Mouse (Mus musculus) thymus, adult 2 months (tissue): Measurements from ENCODE around the gene Tfpi2. TPM values are rescaled to one million over a fixed set of nuclear protein-coding genes. Genes with fewer than 3 reads are reported as not detected.

Experiments used
- DNase-seq: peaks from one replicate; pipeline ENCODE4 v3.0.0; 2021
- H3K27ac ChIP-seq: fragments of 200-500 bp; 2 replicates; pipeline ENCODE4 v1.5.1; 2012; ENCODE audit warnings: low read length, control low read depth; ENCODE audit not compliant: control insufficient read depth, insufficient read depth
- H3K27me3 ChIP-seq: fragments of 200-500 bp; 2 replicates; pipeline ENCODE4 v1.6.1; 2012; ENCODE audit warnings: mild to moderate bottlenecking, low read length, moderate library complexity, mixed read lengths; ENCODE audit not compliant: control insufficient read depth, insufficient read depth
- H3K36me3 ChIP-seq: fragments of 200-500 bp; 2 replicates; pipeline ENCODE4 v1.6.1; 2012; ENCODE audit warnings: mild to moderate bottlenecking, low read length, moderate library complexity; ENCODE audit not compliant: control insufficient read depth, insufficient read depth
- H3K4me1 ChIP-seq: fragments of 200-500 bp; replicated peaks from 2 replicates; pipeline ENCODE4 v1.6.1; 2012; ENCODE audit warnings: low read length; ENCODE audit not compliant: control insufficient read depth, insufficient read depth
- H3K4me3 ChIP-seq: fragments of 200-500 bp; 2 replicates; pipeline ENCODE4 v1.5.1; 2012; ENCODE audit warnings: mild to moderate bottlenecking, low read length, control low read depth, moderate library complexity; ENCODE audit not compliant: control insufficient read depth, insufficient read depth
- CTCF ChIP-seq: fragments of 200-500 bp; IDR thresholded peaks from 2 replicates; pipeline ENCODE4 v1.5.1; 2012; ENCODE audit warnings: mild to moderate bottlenecking, control low read depth, low read length, moderate library complexity, borderline replicate concordance; ENCODE audit not compliant: control insufficient read depth, poor library complexity, insufficient read depth; ENCODE audit errors: extremely low read depth
- POLR2A ChIP-seq: fragments of 200-500 bp; IDR thresholded peaks from 2 replicates; pipeline ENCODE4 v1.6.1; 2012; ENCODE audit warnings: mild to moderate bottlenecking, low read length, control low read depth, moderate library complexity; ENCODE audit not compliant: control insufficient read depth, poor library complexity, insufficient read depth; ENCODE audit errors: extremely low read depth
- WGBS: fragments of 180-500 bp; shearing (Covaris S2); methylation state at CpG from one replicate; pipeline ENCODE4 v1.1.7; 2018; 5-methylcytosine and 5-hydroxymethylcytosine counted together
- polyA plus RNA-seq: library from polyadenylated mRNA; depleted of rRNA; stranded (reverse); fragments of >200 nt; gene quantifications from 2 replicates; pipeline ENCODE4 v1.2.3, GENCODE M21; 2012; rRNA removed

Gene Tfpi2
- polyA plus RNA-seq, 1 experiment = 0.51 TPM

GRCm38 (mm10) chr6:3926140-3926539 lies 62.6 kb downstream of the Tfpi2 start:
- WGBS = 63% methylated on average over 4 of the region's 4 CpGs
- Histone ChIP-seq H3K36me3 (no peaks in the 10 kb centered on the region), H3K27ac (no peak overlapping the region), H3K4me1 (no peaks in the 10 kb centered on the region), H3K27me3 (no peaks in the 10 kb centered on the region), H3K4me3 (no peak overlapping the region)
- TF ChIP-seq CTCF (no peak), POLR2A (no peak)
- no peak for DNase-seq

- TF ChIP-seq POLR2A (no peak), CTCF (no peak)
- Histone ChIP-seq H3K4me1 (no peaks in the 10 kb centered on the region), H3K4me3 (no peak overlapping the region), H3K27ac (no peak overlapping the region), H3K36me3 (no peaks in the 10 kb centered on the region), H3K27me3 (no peaks in the 10 kb centered on the region)
- DNase-seq = no peak
- 93% methylated on average over 4 of the region's 4 CpGs for WGBS
These were observed 65.8 kb downstream of the Tfpi2 start for GRCm38 (mm10) chr6:3922870-3923269.

GRCm38 (mm10) chr6:3916015-3916414 lies 72.7 kb downstream of the Tfpi2 start:
- Histone ChIP-seq H3K36me3 (no peaks in the 10 kb centered on the region), H3K4me3 (no peak overlapping the region), H3K4me1 (no peaks in the 10 kb centered on the region), H3K27me3 (no peaks in the 10 kb centered on the region), H3K27ac (no peak overlapping the region)
- WGBS = 13% methylated on average over 7 of the region's 7 CpGs
- no peak for DNase-seq
- TF ChIP-seq POLR2A (no peak), CTCF (no peak)

Other genes with a start within 250 kb of the Tfpi2 start
- gene Calcr, start 224.2 kb downstream of the Tfpi2 start, polyA plus RNA-seq = 0.31 and 0.41 TPM in 2 replicates
- gene Gngt1, start 4.9 kb upstream of the Tfpi2 start, polyA plus RNA-seq = not detected in 2 replicates
- gene Gng11, start 15.0 kb upstream of the Tfpi2 start, polyA plus RNA-seq = 1.1 and 1.7 TPM in 2 replicates
- 14.7 and 15.1 TPM in 2 replicates for gene Bet1, start 98.1 kb upstream of the Tfpi2 start, polyA plus RNA-seq